Mouse (Mus musculus) central nervous system, embryonic 14 days (tissue): ENCODE measurements around the gene Ttll3. TPM values are rescaled to one million over a fixed set of nuclear protein-coding genes. Genes with fewer than 3 reads are reported as not detected.

Experiments used
- polyA plus RNA-seq: library from polyadenylated mRNA; depleted of rRNA; stranded (reverse); fragments of >200 nt; gene quantifications from 2 replicates; pipeline ENCODE4 v1.2.3, GENCODE M21; 2012; rRNA removed

Ttll3 gene
- polyA plus RNA-seq = 25.0 and 29.2 TPM in 2 replicates

GRCm38 (mm10) chr6:113388960-113389359, at the start of gene Ttll3:
Gene Ttll3, plus strand, starts transcription at chr6:113389260.

GRCm38 (mm10) chr6:113343177-113344092, 45.6 kb upstream of the Ttll3 start, which contains the start of gene Camk1:
Gene Camk1, minus strand, starts transcription at chr6:113343984.

GRCm38 (mm10) chr6:113377496-113378385, 11.3 kb upstream of the Ttll3 start, which contains the start of the genes Tada3 and Arpc4:
Gene Tada3, minus strand, starts transcription at chr6:113377883.
Gene Arpc4, plus strand, starts transcription at chr6:113378115.

GRCm38 (mm10) chr6:113419199-113419587, 30.1 kb downstream of the Ttll3 start, which contains the start of gene Rpusd3:
Gene Rpusd3, minus strand, starts transcription at chr6:113419340.

GRCm38 (mm10) chr6:113435664-113436205, 46.7 kb downstream of the Ttll3 start, which contains the start of gene Cidec:
Gene Cidec, minus strand, starts transcription at chr6:113435760.

GRCm38 (mm10) chr6:113442442-113443090, 53.5 kb downstream of the Ttll3 start, which contains the start of gene Jagn1:
Gene Jagn1, plus strand, starts transcription at chr6:113442569.

GRCm38 (mm10) chr6:113457952-113458534, 69.0 kb downstream of the Ttll3 start, which contains the start of gene Il17re:
Gene Il17re, plus strand, starts transcription at chr6:113458484.

Other genes starting within 250 kb of the Ttll3 start
- 53.8 and 59.2 TPM in 2 replicates for gene Lhfpl4, start 193.9 kb upstream of the Ttll3 start, polyA plus RNA-seq
- gene Mtmr14, start 151.4 kb upstream of the Ttll3 start, polyA plus RNA-seq = 36.5 and 39.7 TPM in 2 replicates
- gene Cpne9, start 107.0 kb upstream of the Ttll3 start, polyA plus RNA-seq = 1.7 and 2.3 TPM in 2 replicates
- gene Brpf1, start 82.1 kb upstream of the Ttll3 start, polyA plus RNA-seq = 38.1 and 40.8 TPM in 2 replicates
- 20.0 and 20.4 TPM in 2 replicates for gene Ogg1, start 62.3 kb upstream of the Ttll3 start, polyA plus RNA-seq
- gene Camk1, start 45.3 kb upstream of the Ttll3 start, polyA plus RNA-seq = 61.3 and 74.0 TPM in 2 replicates
- gene Tada3, start 11.4 kb upstream of the Ttll3 start, polyA plus RNA-seq = 60.1 and 63.2 TPM in 2 replicates
- gene Arpc4, start 11.1 kb upstream of the Ttll3 start, polyA plus RNA-seq = 101 and 116 TPM in 2 replicates
- gene Rpusd3, start 30.1 kb downstream of the Ttll3 start, polyA plus RNA-seq = 33.6 and 35.6 TPM in 2 replicates
- gene Cidec, start 46.5 kb downstream of the Ttll3 start, polyA plus RNA-seq = 0.04 and 0.06 TPM in 2 replicates
- gene Jagn1, start 53.3 kb downstream of the Ttll3 start, polyA plus RNA-seq = 59.4 and 62.8 TPM in 2 replicates
- 0.07 and 1.1 TPM in 2 replicates for gene Il17re, start 69.2 kb downstream of the Ttll3 start, polyA plus RNA-seq
- gene Il17rc, start 82.2 kb downstream of the Ttll3 start, polyA plus RNA-seq = 3.1 and 5.9 TPM in 2 replicates
- gene Creld1, start 94.0 kb downstream of the Ttll3 start, polyA plus RNA-seq = 38.9 and 41.5 TPM in 2 replicates
- 5.6 and 6.7 TPM in 2 replicates for gene Prrt3, start 112.7 kb downstream of the Ttll3 start, polyA plus RNA-seq
- gene Emc3, start 142.4 kb downstream of the Ttll3 start, polyA plus RNA-seq = 56.0 and 56.9 TPM in 2 replicates
- 7.6 and 10.1 TPM in 2 replicates for gene Fancd2, start 142.4 kb downstream of the Ttll3 start, polyA plus RNA-seq
- gene Fancd2os, start 211.5 kb downstream of the Ttll3 start, polyA plus RNA-seq = 0.05 TPM in 1 of 2 replicates, not detected in the other
- gene Brk1, start 215.5 kb downstream of the Ttll3 start, polyA plus RNA-seq = 234 and 239 TPM in 2 replicates
- 64.1 and 72.3 TPM in 2 replicates for gene Vhl, start 234.7 kb downstream of the Ttll3 start, polyA plus RNA-seq
- gene Irak2, start 249.2 kb downstream of the Ttll3 start, polyA plus RNA-seq = 3.2 and 5.4 TPM in 2 replicates